Mouse (Mus musculus): Measurements from ENCODE around the gene Mterf4.

DNA sequence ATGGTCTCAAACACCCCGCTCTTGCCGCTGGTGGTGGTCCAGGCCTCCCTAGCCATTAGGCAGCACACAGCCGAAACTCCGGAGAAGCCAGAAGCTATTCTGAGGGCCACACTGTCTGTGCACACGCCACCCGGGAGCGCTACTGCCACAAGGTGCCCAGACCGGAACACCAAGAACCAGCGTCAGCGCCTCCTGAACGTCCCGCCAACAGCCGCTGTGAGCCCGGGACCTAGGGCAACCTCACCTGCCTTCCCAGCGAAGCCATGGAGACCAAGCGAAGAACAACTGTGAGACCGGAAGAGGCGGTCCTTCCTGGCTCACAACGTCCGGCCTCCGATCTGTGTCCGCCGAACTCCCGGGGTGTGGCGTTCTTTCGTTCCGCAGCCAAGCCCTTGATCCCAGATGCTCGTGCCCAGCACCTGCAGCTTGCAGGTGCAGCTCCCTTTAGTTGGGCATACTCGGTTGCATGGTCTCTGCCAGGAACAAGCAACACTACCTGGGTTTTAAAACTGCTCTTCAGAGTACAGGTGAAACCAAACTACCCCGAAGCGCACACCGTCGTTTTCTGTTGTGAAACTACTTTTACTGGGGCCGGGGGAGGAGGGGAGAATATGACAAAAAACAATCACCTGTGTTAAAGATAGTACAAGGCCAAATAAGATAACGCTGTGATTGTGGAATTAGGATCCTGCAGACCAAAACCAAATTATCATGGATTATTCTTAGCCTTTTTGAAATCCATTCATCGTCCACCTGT, at the start of gene Mterf4:
- TF ChIP-seq CTCF (conservative IDR thresholded peaks at IDR 0.05; ENCODE audit: insufficient read depth, insufficient read length, low read depth, low read length), result no peak
- TF ChIP-seq POLR2A (IDR thresholded peaks at IDR 0.05; ENCODE audit: low read depth, low read length), result peak; percentile 32
